Mouse (Mus musculus) C2C12 (cell line): ENCODE measurements around the gene Zfp867.

Experiments
- CEBPB ChIP-seq: IDR thresholded peaks from one replicate; pipeline ENCODE4 v1.6.1; 2011; ENCODE audit warnings: low read depth, mild to moderate bottlenecking, control low read depth, moderate library complexity
- CTCF ChIP-seq: IDR thresholded peaks from one replicate; pipeline ENCODE4 v1.5.1; 2011; ENCODE audit not compliant: control insufficient read depth, insufficient read depth, insufficient read length
- MAX ChIP-seq: IDR thresholded peaks from one replicate; pipeline ENCODE4 v1.6.1; 2011; ENCODE audit warnings: mild to moderate bottlenecking, control low read depth
- MYOG ChIP-seq: IDR thresholded peaks from one replicate; pipeline ENCODE4 v1.6.1; 2011; ENCODE audit not compliant: control insufficient read depth, insufficient read length; ENCODE audit errors: extremely low read depth
- USF1 ChIP-seq: IDR thresholded peaks from one replicate; pipeline ENCODE4 v1.6.1; 2011; ENCODE audit warnings: low read depth, mild to moderate bottlenecking, control low read depth, moderate library complexity

- TF ChIP-seq CTCF: no peak
- no peak for TF ChIP-seq MYOG
- no peak for TF ChIP-seq USF1
- no peak for TF ChIP-seq CEBPB
- TF ChIP-seq MAX: no peak
Measured at GRCm38 (mm10) chr11:59449741-59450229, 22.5 kb downstream of the Zfp867 start, which contains the start of gene Jmjd4.
